Mouse (Mus musculus): ENCODE measurements at regions not wholly inside any gene's neighbourhood (a gene's known extent, or its start where the extent isn't known, plus 50 kb on each side); places are given as distances from the start of the nearest gene placed in this dataset.

GRCm38 (mm10) chr1:183517236-183517635 is 99.2 kb downstream of the Hhipl2 start:
- H3K36me3 ChIP-seq (ENCODE audit: control insufficient read depth, insufficient read depth, low read length), result no peaks in the 10 kb centered on the region
- WGBS, result 77% methylated on average over 4 of the region's 4 CpGs
- H3K27me3 ChIP-seq (ENCODE audit: control insufficient read depth, insufficient read depth, low read length), result no peaks in the 10 kb centered on the region
- H3K27ac ChIP-seq (ENCODE audit: insufficient read depth, low read depth, low read length), result no peak overlapping the region
- H3K4me1 ChIP-seq (ENCODE audit: control insufficient read depth, insufficient read depth, insufficient read length, low read length), result no peaks in the 10 kb centered on the region
- TF ChIP-seq CTCF (IDR thresholded peaks at IDR 0.05; ENCODE audit: extremely low read depth, insufficient read length, insufficient replicate concordance, low read depth, low read length) (no peak), POLR2A (IDR thresholded peaks at IDR 0.05; ENCODE audit: low read depth, low read length) (no peak)
- no peak overlapping the region for H3K4me3 ChIP-seq (ENCODE audit: low read depth, low read length)

- TF ChIP-seq CTCF (IDR thresholded peaks at IDR 0.05; ENCODE audit: extremely low read depth, insufficient read length, insufficient replicate concordance, low read depth, low read length) (no peak), POLR2A (IDR thresholded peaks at IDR 0.05; ENCODE audit: low read depth, low read length) (no peak)
- 71% methylated on average over 7 of the region's 7 CpGs for WGBS
- H3K27ac ChIP-seq (ENCODE audit: insufficient read depth, low read depth, low read length), result no peak overlapping the region
- no peaks in the 10 kb centered on the region for H3K4me1 ChIP-seq (ENCODE audit: control insufficient read depth, insufficient read depth, insufficient read length, low read length)
- no peak overlapping the region for H3K4me3 ChIP-seq (ENCODE audit: low read depth, low read length)
- no peaks in the 10 kb centered on the region for H3K27me3 ChIP-seq (ENCODE audit: control insufficient read depth, insufficient read depth, low read length)
- no peaks in the 10 kb centered on the region for H3K36me3 ChIP-seq (ENCODE audit: control insufficient read depth, insufficient read depth, low read length)
Measured at GRCm38 (mm10) chr1:183521569-183521968, 103.6 kb downstream of the Hhipl2 start.

GRCm38 (mm10) chr1:183533386-183533785 is 115.4 kb downstream of the Hhipl2 start:
- H3K27ac ChIP-seq (ENCODE audit: insufficient read depth, low read depth, low read length), result no peak overlapping the region
- TF ChIP-seq CTCF (IDR thresholded peaks at IDR 0.05; ENCODE audit: extremely low read depth, insufficient read length, insufficient replicate concordance, low read depth, low read length) (no peak), POLR2A (IDR thresholded peaks at IDR 0.05; ENCODE audit: low read depth, low read length) (no peak)
- H3K36me3 ChIP-seq (ENCODE audit: control insufficient read depth, insufficient read depth, low read length), result no peaks in the 10 kb centered on the region
- H3K4me1 ChIP-seq (ENCODE audit: control insufficient read depth, insufficient read depth, insufficient read length, low read length), result no peaks in the 10 kb centered on the region
- no peaks in the 10 kb centered on the region for H3K27me3 ChIP-seq (ENCODE audit: control insufficient read depth, insufficient read depth, low read length)
- no peak overlapping the region for H3K4me3 ChIP-seq (ENCODE audit: low read depth, low read length)
- 85% methylated on average over 11 of the region's 11 CpGs for WGBS

- Histone ChIP-seq H3K36me3 (ENCODE audit: control insufficient read depth, insufficient read depth, low read length) (no peaks in the 10 kb centered on the region), H3K4me1 (ENCODE audit: control insufficient read depth, insufficient read depth, insufficient read length, low read length) (no peaks in the 10 kb centered on the region), H3K27ac (ENCODE audit: insufficient read depth, low read depth, low read length) (no peak overlapping the region), H3K4me3 (ENCODE audit: low read depth, low read length) (no peak overlapping the region), H3K27me3 (ENCODE audit: control insufficient read depth, insufficient read depth, low read length) (no peaks in the 10 kb centered on the region)
- TF ChIP-seq CTCF (IDR thresholded peaks at IDR 0.05; ENCODE audit: extremely low read depth, insufficient read length, insufficient replicate concordance, low read depth, low read length) (no peak), POLR2A (IDR thresholded peaks at IDR 0.05; ENCODE audit: low read depth, low read length) (no peak)
- WGBS, result 74% methylated on average over 7 of the region's 7 CpGs
Measured at GRCm38 (mm10) chr1:183548752-183549387, 130.9 kb downstream of the Hhipl2 start.

- Histone ChIP-seq H3K4me3 (ENCODE audit: low read depth, low read length) (no peak overlapping the region), H3K27ac (ENCODE audit: insufficient read depth, low read depth, low read length) (no peak overlapping the region), H3K4me1 (ENCODE audit: control insufficient read depth, insufficient read depth, insufficient read length, low read length) (no peaks in the 10 kb centered on the region), H3K27me3 (ENCODE audit: control insufficient read depth, insufficient read depth, low read length) (no peaks in the 10 kb centered on the region), H3K36me3 (ENCODE audit: control insufficient read depth, insufficient read depth, low read length) (no peaks in the 10 kb centered on the region)
- TF ChIP-seq POLR2A (IDR thresholded peaks at IDR 0.05; ENCODE audit: low read depth, low read length), result no peak
- no peak for TF ChIP-seq CTCF (IDR thresholded peaks at IDR 0.05; ENCODE audit: extremely low read depth, insufficient read length, insufficient replicate concordance, low read depth, low read length)
- WGBS, result 90% methylated on average over 4 of the region's 4 CpGs
Measured at GRCm38 (mm10) chr1:183552617-183553016, 134.6 kb downstream of the Hhipl2 start.

GRCm38 (mm10) chr1:183553219-183553618 is 135.2 kb downstream of the Hhipl2 start:
- TF ChIP-seq CTCF (IDR thresholded peaks at IDR 0.05; ENCODE audit: extremely low read depth, insufficient read length, insufficient replicate concordance, low read depth, low read length), result no peak
- no peak for TF ChIP-seq POLR2A (IDR thresholded peaks at IDR 0.05; ENCODE audit: low read depth, low read length)
- Histone ChIP-seq H3K27ac (ENCODE audit: insufficient read depth, low read depth, low read length) (no peak overlapping the region), H3K4me1 (ENCODE audit: control insufficient read depth, insufficient read depth, insufficient read length, low read length) (no peaks in the 10 kb centered on the region), H3K4me3 (ENCODE audit: low read depth, low read length) (no peak overlapping the region), H3K36me3 (ENCODE audit: control insufficient read depth, insufficient read depth, low read length) (no peaks in the 10 kb centered on the region), H3K27me3 (ENCODE audit: control insufficient read depth, insufficient read depth, low read length) (no peaks in the 10 kb centered on the region)
- WGBS, result 56% methylated on average over 8 of the region's 8 CpGs

GRCm38 (mm10) chr1:183562853-183563252 is 144.8 kb downstream of the Hhipl2 start:
- H3K27me3 ChIP-seq (ENCODE audit: control insufficient read depth, insufficient read depth, low read length), result no peaks in the 10 kb centered on the region; the same call in 1 of the 2 replicates
- no peaks in the 10 kb centered on the region for H3K4me1 ChIP-seq (ENCODE audit: control insufficient read depth, insufficient read depth, insufficient read length, low read length)
- no peak overlapping the region for H3K4me3 ChIP-seq (ENCODE audit: low read depth, low read length)
- WGBS, result 86% methylated on average over 3 of the region's 3 CpGs
- H3K27ac ChIP-seq (ENCODE audit: insufficient read depth, low read depth, low read length), result no peak overlapping the region
- TF ChIP-seq POLR2A (IDR thresholded peaks at IDR 0.05; ENCODE audit: low read depth, low read length), result no peak
- no peak for TF ChIP-seq CTCF (IDR thresholded peaks at IDR 0.05; ENCODE audit: extremely low read depth, insufficient read length, insufficient replicate concordance, low read depth, low read length)
- H3K36me3 ChIP-seq (ENCODE audit: control insufficient read depth, insufficient read depth, low read length), result no peaks in the 10 kb centered on the region
